Mouse (Mus musculus): ENCODE data around the gene Nell1.
A peak's percentile ranks its signal among the peaks of the same experiment; 100 is the strongest.

Gene Nell1

GRCm38 (mm10) chr7:50549572-50549971 is 574.9 kb downstream of the Nell1 start:
- DNase-seq (ENCODE audit: low spot score), result no peak

DNA sequence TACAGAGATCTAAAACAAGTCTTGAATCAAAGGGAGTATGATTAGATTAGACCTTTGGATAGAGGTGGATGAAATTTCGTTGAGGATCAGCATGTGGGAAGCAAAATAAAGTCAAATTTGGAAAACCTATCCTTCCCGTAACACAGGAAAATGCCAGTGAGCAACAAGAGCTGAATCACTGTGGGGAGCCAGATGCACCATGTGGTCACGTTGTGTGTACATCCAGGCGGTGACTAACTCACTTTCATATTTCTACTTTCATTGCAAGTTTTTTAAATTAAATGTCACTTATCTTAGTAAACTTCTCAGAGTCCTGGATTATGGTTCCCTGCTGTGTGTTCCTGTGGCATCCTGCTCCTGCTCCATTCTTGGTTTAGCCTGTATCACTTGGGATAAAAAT is 576.8 kb downstream of the Nell1 start:
- DNase-seq (ENCODE audit: low spot score), result no peak

DNA sequence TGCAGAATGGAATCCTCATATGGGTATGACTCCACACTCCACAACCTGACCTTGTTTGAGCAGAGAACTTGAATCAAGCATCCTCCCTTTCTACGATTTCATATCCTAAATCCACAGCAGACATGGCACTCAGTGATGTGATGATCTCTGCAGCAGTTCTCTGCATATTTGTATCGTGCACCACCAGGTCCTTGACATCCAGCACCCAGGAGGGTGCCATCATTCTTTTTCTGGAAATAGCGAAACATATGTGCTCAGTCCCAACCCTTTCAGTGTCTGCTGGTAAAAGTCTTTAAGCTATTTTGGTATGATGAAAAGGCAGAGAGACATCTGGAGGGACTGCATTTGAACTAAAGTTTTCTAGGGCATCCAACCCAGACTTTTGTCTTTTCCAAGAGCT is 588.0 kb downstream of the Nell1 start:
- DNase-seq (ENCODE audit: low spot score), result no peak

GRCm38 (mm10) chr7:50573841-50574240 is 599.2 kb downstream of the Nell1 start:
- no peak for DNase-seq (ENCODE audit: low spot score)

DNA sequence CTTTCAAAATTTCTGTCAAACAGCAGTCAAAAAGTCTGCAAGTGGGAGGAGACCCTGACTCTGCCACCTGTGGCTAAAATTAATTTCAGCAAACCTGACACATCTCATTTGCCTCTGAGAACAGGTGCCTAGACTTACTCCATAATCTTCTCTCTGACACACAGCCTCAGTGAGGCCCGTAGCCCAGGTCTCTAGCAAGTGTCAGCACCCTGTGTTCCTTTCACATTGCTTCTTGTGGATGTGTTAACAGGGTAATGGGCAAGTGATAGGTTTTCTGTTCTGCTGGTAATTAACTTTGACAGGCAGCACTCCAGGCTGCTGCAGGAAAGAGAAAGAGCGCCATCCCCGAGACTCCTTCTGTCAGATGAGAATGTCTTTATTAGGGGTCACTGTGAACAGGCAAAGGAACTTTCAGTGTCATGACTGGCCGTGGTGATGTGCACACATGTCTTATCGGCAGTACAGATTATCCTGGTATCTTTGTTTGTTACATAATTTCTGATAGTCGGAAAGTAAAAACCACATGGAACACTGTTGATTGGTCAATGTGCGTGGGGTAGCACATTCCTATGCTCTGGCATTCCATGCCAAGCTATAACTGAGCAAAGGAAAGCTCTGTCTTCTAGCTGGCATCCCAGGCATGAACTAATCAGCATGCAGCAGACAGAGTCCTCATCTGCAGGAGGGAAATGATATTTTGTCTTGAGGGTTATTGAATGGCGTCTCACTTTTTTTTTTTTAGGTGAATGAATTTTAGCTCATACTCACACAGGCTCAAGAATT is 614.2 kb downstream of the Nell1 start:
- DNase-seq (ENCODE audit: low spot score), result no peak

- no peak for DNase-seq (ENCODE audit: low spot score)
These were observed 624.2 kb downstream of the Nell1 start, which contains the start of gene 4933405O20Rik for GRCm38 (mm10) chr7:50598890-50599289. Gene 4933405O20Rik, plus strand, starts transcription at chr7:50599190.

DNA sequence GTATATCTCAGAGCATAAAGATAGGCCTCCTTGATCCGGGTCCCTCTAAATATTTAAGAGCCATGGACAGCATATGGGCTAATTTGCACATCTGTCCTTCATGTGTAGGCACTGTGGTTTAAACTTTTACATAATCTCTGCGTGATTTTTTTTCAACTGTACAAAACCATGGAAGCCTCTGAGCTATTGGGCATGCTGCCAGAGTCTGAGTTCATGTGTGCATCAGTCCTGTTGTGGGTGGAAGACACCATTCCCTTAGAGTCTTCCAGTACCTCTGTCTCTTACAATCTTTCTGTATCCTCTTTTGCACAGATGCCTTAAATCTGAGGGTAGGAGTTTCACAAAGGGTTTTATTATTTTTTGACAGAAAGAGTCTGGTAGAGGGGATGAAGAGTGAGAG is 639.4 kb downstream of the Nell1 start:
- DNase-seq (ENCODE audit: low spot score), result no peak

GRCm38 (mm10) chr7:50629186-50629585 is 654.5 kb downstream of the Nell1 start:
- no peak for DNase-seq (ENCODE audit: low spot score)

DNA sequence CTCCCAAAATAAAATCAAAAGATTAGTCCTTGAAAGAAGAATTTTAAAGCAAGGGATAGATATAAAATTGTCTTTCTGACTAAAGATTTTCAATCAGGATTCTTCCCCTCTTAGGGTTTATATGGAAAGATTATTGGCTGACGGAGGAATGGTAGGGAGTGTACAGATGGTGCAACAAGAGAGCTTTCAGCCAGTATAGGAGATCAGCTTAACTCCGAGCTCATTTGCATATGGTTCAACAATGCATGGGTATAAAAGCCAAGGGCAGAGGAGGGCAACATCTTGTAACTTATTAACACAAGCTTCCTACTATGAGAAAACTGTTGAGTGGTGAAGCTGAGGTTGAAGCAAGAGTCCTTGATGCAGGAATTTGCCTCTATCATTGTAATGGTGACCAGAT is 658.5 kb downstream of the Nell1 start:
- DNase-seq (ENCODE audit: low spot score), result no peak

DNA sequence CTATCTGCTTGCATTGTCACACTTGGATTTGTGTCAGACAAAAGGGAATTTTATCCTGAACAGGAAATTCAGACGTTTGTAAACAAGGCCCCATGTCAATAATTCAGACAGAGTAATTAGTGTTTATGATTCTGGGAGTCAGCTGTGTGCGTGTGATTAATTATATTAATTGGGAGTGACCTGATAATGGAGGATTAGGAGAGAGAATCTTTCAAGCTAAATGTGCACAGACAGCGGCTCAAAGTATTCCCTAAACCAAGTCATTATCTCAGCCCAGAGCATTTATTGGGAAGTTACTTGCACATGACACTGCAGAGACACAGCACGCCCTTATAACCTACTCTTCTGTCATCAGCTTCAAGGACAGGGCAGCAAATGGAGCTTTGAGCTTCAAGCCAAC is 697.6 kb downstream of the Nell1 start:
- DNase-seq (ENCODE audit: low spot score), result no peak

- no peak for DNase-seq (ENCODE audit: low spot score)
These were observed 700.8 kb downstream of the Nell1 start for GRCm38 (mm10) chr7:50675444-50675843.

GRCm38 (mm10) chr7:50677511-50677910 is 702.8 kb downstream of the Nell1 start:
- DNase-seq (ENCODE audit: low spot score), result no peak

DNA sequence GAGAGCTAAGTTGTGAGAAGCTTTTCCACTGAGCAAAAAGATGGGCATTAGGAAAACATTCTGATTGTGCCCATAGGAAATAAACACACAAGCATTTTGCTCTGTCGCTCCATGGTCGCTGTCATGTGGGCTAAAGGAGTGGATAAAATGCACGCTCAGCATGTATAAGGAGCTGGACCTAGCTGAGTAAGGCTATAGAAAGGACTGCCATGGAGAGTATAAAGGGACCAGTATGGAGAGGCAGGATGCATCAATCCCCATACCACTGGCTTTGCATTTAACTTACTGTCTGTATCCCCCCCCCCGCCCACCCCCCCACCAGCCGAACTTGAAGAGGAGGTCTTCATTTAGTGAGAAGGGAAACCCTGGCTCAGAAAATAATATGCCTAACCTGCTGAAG is 711.7 kb downstream of the Nell1 start:
- DNase-seq (ENCODE audit: low spot score), result no peak

DNA sequence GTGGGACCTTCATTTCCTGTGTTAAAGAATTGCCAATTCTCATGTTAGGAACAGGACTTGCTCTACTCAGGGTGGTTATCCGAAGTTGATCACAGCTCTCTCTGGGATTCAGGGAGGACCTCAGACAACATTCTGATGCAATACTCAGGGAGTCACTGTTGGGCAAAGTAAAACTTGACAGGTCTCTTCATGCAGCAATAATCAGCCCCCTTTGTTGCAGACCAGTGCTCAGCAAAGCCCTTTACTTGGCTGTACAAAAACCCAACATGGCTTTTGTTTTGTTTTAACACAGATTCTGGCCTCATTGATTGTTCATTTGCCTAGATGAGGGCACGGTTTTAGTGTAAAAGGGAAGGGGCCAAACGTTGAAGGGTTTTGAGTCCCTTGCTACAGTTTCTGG is 750.5 kb downstream of the Nell1 start:
- no peak for DNase-seq (ENCODE audit: low spot score)

GRCm38 (mm10) chr7:50730951-50731350 is 756.3 kb downstream of the Nell1 start:
- no peak for DNase-seq (ENCODE audit: low spot score)

- no peak for DNase-seq (ENCODE audit: low spot score)
These were observed 780.9 kb downstream of the Nell1 start for GRCm38 (mm10) chr7:50755516-50755915.

GRCm38 (mm10) chr7:50756409-50756808 is 781.7 kb downstream of the Nell1 start:
- no peak for DNase-seq (ENCODE audit: low spot score)

GRCm38 (mm10) chr7:50773516-50773915 is 798.9 kb downstream of the Nell1 start:
- DNase-seq (ENCODE audit: low spot score), result no peak

GRCm38 (mm10) chr7:50781105-50781504 is 806.4 kb downstream of the Nell1 start:
- no peak for DNase-seq (ENCODE audit: low spot score)

- peak; percentile 36 for DNase-seq (ENCODE audit: low spot score)
These were observed 809.0 kb downstream of the Nell1 start for GRCm38 (mm10) chr7:50783652-50784051.

- DNase-seq (ENCODE audit: low spot score), result no peak
These were observed 851.5 kb downstream of the Nell1 start for GRCm38 (mm10) chr7:50826180-50826579.

DNA sequence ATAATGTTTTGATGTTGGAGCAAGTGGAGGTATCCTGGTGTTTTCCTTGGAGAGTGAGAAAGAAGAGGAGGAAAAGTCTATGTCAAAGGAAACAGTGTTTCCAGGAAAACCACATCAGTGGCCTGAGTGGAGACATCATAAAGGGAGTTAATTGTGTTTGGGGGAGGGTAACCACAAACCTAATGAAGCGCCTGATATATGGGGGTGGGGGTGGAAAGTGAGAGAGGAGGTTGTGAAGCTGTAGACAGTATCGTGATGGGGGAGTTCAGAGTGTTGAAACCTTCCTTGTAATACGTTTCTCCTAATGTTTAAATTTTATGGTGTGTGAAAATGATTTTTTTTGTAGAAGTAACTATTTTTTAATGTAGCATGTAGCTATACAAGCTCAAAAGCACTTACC is 858.1 kb downstream of the Nell1 start:
- DNase-seq (ENCODE audit: low spot score), result no peak

- no peak for DNase-seq (ENCODE audit: low spot score)
These were observed 868.0 kb downstream of the Nell1 start for GRCm38 (mm10) chr7:50842646-50843045.

DNA sequence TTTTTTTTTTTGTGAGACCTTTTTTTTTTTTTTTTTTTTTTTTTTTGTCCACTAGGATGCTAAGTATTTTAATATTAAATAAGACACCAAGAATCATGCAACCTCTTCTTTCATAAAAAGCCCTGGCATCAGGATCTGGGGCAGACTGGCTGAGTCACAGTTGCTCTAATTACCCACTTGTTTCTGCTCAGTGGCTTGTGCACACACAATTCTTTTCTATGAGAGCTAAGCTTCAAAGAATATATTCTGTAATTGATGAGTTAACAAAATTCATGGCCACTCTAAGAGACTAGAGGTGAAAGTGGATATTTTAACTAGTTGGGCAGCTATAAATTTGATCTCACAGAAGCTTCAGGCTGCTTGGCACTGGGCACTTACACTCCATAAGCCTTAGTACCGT is 873.3 kb downstream of the Nell1 start:
- no peak for DNase-seq (ENCODE audit: low spot score)

Measured in testis, postnatal 10 days (tissue).